Mouse (Mus musculus) G1E (cell line): ENCODE measurements around the gene 2010111I01Rik. TPM values are rescaled to one million over a fixed set of nuclear protein-coding genes. Genes with fewer than 3 reads are reported as not detected.

Experiments used
- ATAC-seq: 2 replicates; pipeline ENCODE4 v1.8.0; 2016; ENCODE audit warnings: mild to moderate bottlenecking; ENCODE audit not compliant: insufficient number of reproducible peaks, poor library complexity, low FRiP score, severe bottlenecking; ENCODE audit errors: extremely low read depth
- DNase-seq: peaks from one replicate; pipeline ENCODE4 v3.0.0; 2012; ENCODE audit warnings: low spot score
- H3K27me3 ChIP-seq: 2 replicates; pipeline ENCODE4 v1.6.1; 2012; ENCODE audit warnings: mild to moderate bottlenecking, low read length, inconsistent platforms; ENCODE audit not compliant: insufficient read depth
- H3K36me3 ChIP-seq: replicated peaks from 2 replicates; pipeline ENCODE3; 2012; ENCODE audit warnings: mild to moderate bottlenecking, inconsistent platforms
- H3K4me1 ChIP-seq: 2 replicates; pipeline ENCODE4 v1.6.1; 2012; ENCODE audit warnings: low read depth, low read length, inconsistent platforms, mixed read lengths; ENCODE audit not compliant: insufficient read depth
- H3K4me3 ChIP-seq: 2 replicates; pipeline ENCODE4 v1.5.1; 2012; ENCODE audit warnings: low read depth, mild to moderate bottlenecking, inconsistent platforms, low read length, moderate library complexity, mixed read lengths
- H3K9me3 ChIP-seq: replicated peaks from 2 replicates; pipeline ENCODE4 v1.6.1; 2012; ENCODE audit warnings: inconsistent platforms
- CTCF ChIP-seq: IDR thresholded peaks from 2 replicates; pipeline ENCODE4 v1.5.1; 2012; ENCODE audit warnings: low read depth, low read length, inconsistent platforms, mixed read lengths
- GATA1 ChIP-seq: IDR thresholded peaks from 2 replicates; pipeline ENCODE4 v1.6.1; 2012; ENCODE audit warnings: borderline replicate concordance, low read length, inconsistent platforms, mixed read lengths
- GATA2 ChIP-seq: IDR thresholded peaks from 2 replicates; pipeline ENCODE4 v1.6.1; 2012; ENCODE audit warnings: low read depth, low read length, inconsistent platforms, borderline replicate concordance
- POLR2AphosphoS5 ChIP-seq: IDR thresholded peaks from 2 replicates; pipeline ENCODE4 v1.6.1; 2012; ENCODE audit warnings: low read depth, low read length, inconsistent platforms; ENCODE audit not compliant: insufficient replicate concordance
- TAL1 ChIP-seq: conservative IDR thresholded peaks from 2 replicates; pipeline ENCODE4 v1.6.1; 2012; ENCODE audit warnings: low read depth, low read length, inconsistent platforms, mixed read lengths
- polyA plus RNA-seq: library from polyadenylated mRNA; stranded (reverse); fragments of >175 nt; gene quantifications from 2 replicates; pipeline ENCODE4 v1.2.3, GENCODE M21; 2012
- total RNA-seq, 2 experiments: library from RNA; stranded (forward) in 1 of 2; stranded (reverse) in 1 of 2; fragments of 200-1000 nt in 1 of 2; fragments of >200 nt in 1 of 2; fragmentation: Nextera tagmentation in 1 of 2; gene quantifications; 2 replicates each; pipeline ENCODE4 v1.2.3; 2014 to 2017

Gene 2010111I01Rik
- total and polyA plus RNA-seq, 3 experiments = 14.7 to 57.2 (median 22.2) TPM

GRCm38 (mm10) chr13:63097440-63097930 lies 132.8 kb downstream of the 2010111I01Rik start:
- Histone ChIP-seq H3K4me3 (no peak overlapping the region), H3K9me3 (no peaks in the 10 kb centered on the region), H3K36me3 (no peaks in the 10 kb centered on the region), H3K27me3 (no peaks in the 10 kb centered on the region), H3K4me1 (no peaks in the 10 kb centered on the region)
- no peak for ATAC-seq
- TF ChIP-seq TAL1 (no peak), GATA2 (no peak), POLR2AphosphoS5 (no peak), GATA1 (no peak), CTCF (no peak)
- DNase-seq = no peak

- H3K27me3 ChIP-seq = no peaks in the 10 kb centered on the region
- H3K36me3 ChIP-seq = no peaks in the 10 kb centered on the region
- H3K4me1 ChIP-seq = no peaks in the 10 kb centered on the region
- no peak for ATAC-seq
- H3K9me3 ChIP-seq = no peaks in the 10 kb centered on the region
- no peak for DNase-seq
- H3K4me3 ChIP-seq = no peak overlapping the region
- no peak for TF ChIP-seq GATA2
- TF ChIP-seq POLR2AphosphoS5 = no peak
- TF ChIP-seq TAL1 = no peak
- TF ChIP-seq GATA1 = no peak
- TF ChIP-seq CTCF = no peak
Measured at GRCm38 (mm10) chr13:63101761-63102160, 137.1 kb downstream of the 2010111I01Rik start.

- H3K4me3 ChIP-seq = no peak overlapping the region
- DNase-seq = no peak
- ATAC-seq = no peak
- no peaks in the 10 kb centered on the region for H3K36me3 ChIP-seq
- H3K27me3 ChIP-seq = no peaks in the 10 kb centered on the region
- H3K4me1 ChIP-seq = no peaks in the 10 kb centered on the region
- H3K9me3 ChIP-seq = no peaks in the 10 kb centered on the region
- TF ChIP-seq GATA2 (no peak), GATA1 (no peak), POLR2AphosphoS5 (no peak), CTCF (no peak), TAL1 (no peak)
Measured at GRCm38 (mm10) chr13:63102848-63103585, 138.3 kb downstream of the 2010111I01Rik start.

- TF ChIP-seq GATA1 (no peak), POLR2AphosphoS5 (no peak), GATA2 (no peak), TAL1 (no peak), CTCF (no peak)
- no peaks in the 10 kb centered on the region for H3K36me3 ChIP-seq
- ATAC-seq (no peak), DNase-seq (no peak)
- H3K27me3 ChIP-seq = no peaks in the 10 kb centered on the region
- H3K4me3 ChIP-seq = no peak overlapping the region
- no peaks in the 10 kb centered on the region for H3K9me3 ChIP-seq
- no peaks in the 10 kb centered on the region for H3K4me1 ChIP-seq
Measured at GRCm38 (mm10) chr13:63106574-63106973, 141.9 kb downstream of the 2010111I01Rik start.

GRCm38 (mm10) chr13:63108601-63109000 lies 143.9 kb downstream of the 2010111I01Rik start:
- ATAC-seq (no peak), DNase-seq (no peak)
- Histone ChIP-seq H3K9me3 (no peaks in the 10 kb centered on the region), H3K36me3 (no peaks in the 10 kb centered on the region), H3K4me1 (no peaks in the 10 kb centered on the region), H3K4me3 (no peak overlapping the region), H3K27me3 (no peaks in the 10 kb centered on the region)
- no peak for TF ChIP-seq POLR2AphosphoS5
- no peak for TF ChIP-seq CTCF
- TF ChIP-seq GATA1 = no peak
- TF ChIP-seq GATA2 = no peak

- ATAC-seq = no peak
- no peaks in the 10 kb centered on the region for H3K27me3 ChIP-seq
- TF ChIP-seq POLR2AphosphoS5 (no peak), CTCF (no peak), TAL1 (no peak), GATA1 (no peak), GATA2 (no peak)
- DNase-seq = no peak
- no peak overlapping the region for H3K4me3 ChIP-seq
- no peaks in the 10 kb centered on the region for H3K4me1 ChIP-seq
- H3K36me3 ChIP-seq = no peaks in the 10 kb centered on the region
- H3K9me3 ChIP-seq = peaks cover 2% of the 10 kb centered on the region; the same call in 1 of the 2 replicates
Measured at GRCm38 (mm10) chr13:63111297-63112042, 146.8 kb downstream of the 2010111I01Rik start.
